Mouse (Mus musculus) neural tube, embryonic 12.5 days (tissue): ENCODE measurements around the gene Dag1. TPM values are rescaled to one million over a fixed set of nuclear protein-coding genes. Genes with fewer than 3 reads are reported as not detected.

Experiments used
- ATAC-seq: fragments of 200-750 bp; cut with Nextera tagmentation; 2 replicates; pipeline ENCODE4 v1.8.0; 2017; ENCODE audit warnings: low read depth, mild to moderate bottlenecking, moderate TSS enrichment, moderate library complexity; ENCODE audit not compliant: low FRiP score
- H3K27ac ChIP-seq: fragments of 300-500 bp; sonication (generic); 2 replicates; pipeline ENCODE4 v1.5.1; 2016
- H3K27me3 ChIP-seq: fragments of 300-500 bp; sonication (generic); replicated peaks from 2 replicates; pipeline ENCODE4 v1.6.1; 2016; ENCODE audit warnings: mild to moderate bottlenecking
- H3K36me3 ChIP-seq: fragments of 300-500 bp; sonication (generic); 2 replicates; pipeline ENCODE4 v1.6.1; 2016; ENCODE audit warnings: mild to moderate bottlenecking
- H3K4me1 ChIP-seq: fragments of 300-500 bp; sonication (generic); 2 replicates; pipeline ENCODE4 v1.6.1; 2016
- H3K4me2 ChIP-seq: fragments of 300-500 bp; sonication (generic); replicated peaks from 2 replicates; pipeline ENCODE4 v1.6.1; 2016; ENCODE audit warnings: mild to moderate bottlenecking
- H3K4me3 ChIP-seq: fragments of 300-500 bp; sonication (generic); 2 replicates; pipeline ENCODE4 v1.5.1; 2016
- H3K9ac ChIP-seq: fragments of 300-500 bp; sonication (generic); 2 replicates; pipeline ENCODE4 v1.6.1; 2016; ENCODE audit warnings: mild to moderate bottlenecking
- H3K9me3 ChIP-seq: fragments of 300-500 bp; sonication (generic); 2 replicates; pipeline ENCODE4 v1.6.1; 2016; ENCODE audit warnings: mild to moderate bottlenecking
- WGBS: fragments of 180-500 bp; shearing (Covaris S2); methylation state at CpG from one replicate; pipeline ENCODE4 v1.1.7; 2016; 5-methylcytosine and 5-hydroxymethylcytosine counted together
- polyA plus RNA-seq: library from polyadenylated mRNA; unstranded; fragments of >200 nt; fragmentation: Nextera tagmentation; extraction: Ambion mirVana; gene quantifications from 2 replicates; pipeline ENCODE4 v1.2.1, GENCODE M21; 2016

Dag1 gene
- 55.6 and 63.4 TPM in 2 replicates for polyA plus RNA-seq

GRCm38 (mm10) chr9:108263690-108264190 is at the start of gene Dag1:
Dag1 (minus strand) TSS chr9:108263958.
- peak; percentile 98 for ATAC-seq
- Histone ChIP-seq H3K27me3 (no peaks in the 10 kb centered on the region), H3K4me3 (peak within 1 kb of the TSS; percentile 94), H3K36me3 (no peaks in the 10 kb centered on the region), H3K9me3 (no peaks in the 10 kb centered on the region), H3K4me1 (peaks cover 19% of the 10 kb centered on the region), H3K9ac (peak within 1 kb of the TSS; percentile 94), H3K27ac (peak within 1 kb of the TSS; percentile 81), H3K4me2 (peak within 1 kb of the TSS; percentile 85)
- WGBS = under 1% methylated on average over 71 of the region's 71 CpGs

- Histone ChIP-seq H3K4me3 (no peak overlapping the region), H3K4me1 (peaks cover 24% of the 10 kb centered on the region), H3K4me2 (peak overlapping the region; percentile 69), H3K27ac (no peak overlapping the region), H3K9me3 (no peaks in the 10 kb centered on the region), H3K36me3 (peaks cover 11% of the 10 kb centered on the region), H3K27me3 (no peaks in the 10 kb centered on the region), H3K9ac (peak overlapping the region; percentile 4; the same call in 1 of the 2 replicates)
- no peak for ATAC-seq
- 80% methylated on average over 2 of the region's 2 CpGs for WGBS
Observed at GRCm38 (mm10) chr9:108308141-108308540, 44.4 kb upstream of the Dag1 start.

- H3K4me2 ChIP-seq = peak overlapping the region; percentile 69
- H3K9ac ChIP-seq = peak overlapping the region; percentile 94
- peak overlapping the region; percentile 97 for H3K4me3 ChIP-seq
- no peaks in the 10 kb centered on the region for H3K27me3 ChIP-seq
- WGBS = 27% methylated on average over 12 of the region's 12 CpGs
- no peak for ATAC-seq
- peak overlapping the region; percentile 98; the same call in 1 of the 2 replicates for H3K27ac ChIP-seq
- H3K4me1 ChIP-seq = peaks cover 24% of the 10 kb centered on the region
- H3K36me3 ChIP-seq = peaks cover 21% of the 10 kb centered on the region
- H3K9me3 ChIP-seq = no peaks in the 10 kb centered on the region
Observed at GRCm38 (mm10) chr9:108307021-108307807, 43.5 kb upstream of the Dag1 start.

GRCm38 (mm10) chr9:108306571-108306980 is 42.8 kb upstream of the Dag1 start:
- no peaks in the 10 kb centered on the region for H3K9me3 ChIP-seq
- H3K9ac ChIP-seq = peak overlapping the region; percentile 94
- peaks cover 21% of the 10 kb centered on the region for H3K36me3 ChIP-seq
- H3K4me3 ChIP-seq = peak overlapping the region; percentile 97
- WGBS = under 1% methylated on average over 46 of the region's 51 CpGs
- peak overlapping the region; percentile 69 for H3K4me2 ChIP-seq
- peak; percentile 77 for ATAC-seq
- no peaks in the 10 kb centered on the region for H3K27me3 ChIP-seq
- H3K4me1 ChIP-seq = peaks cover 24% of the 10 kb centered on the region
- H3K27ac ChIP-seq = peak overlapping the region; percentile 98

GRCm38 (mm10) chr9:108305629-108306520 is 42.1 kb upstream of the Dag1 start, which contains the start of the genes Rhoa and Tcta:
Rhoa (plus strand) TSS chr9:108306129.
Tcta (minus strand) TSS chr9:108306160.
- Histone ChIP-seq H3K27ac (peak within 1 kb of the TSS; percentile 98), H3K4me1 (peaks cover 24% of the 10 kb centered on the region), H3K4me3 (peak within 1 kb of the TSS; percentile 97), H3K9ac (peak within 1 kb of the TSS; percentile 94), H3K9me3 (no peaks in the 10 kb centered on the region), H3K36me3 (peaks cover 26% of the 10 kb centered on the region), H3K4me2 (peak within 1 kb of the TSS; percentile 69), H3K27me3 (no peaks in the 10 kb centered on the region)
- under 1% methylated on average over 81 of the region's 81 CpGs for WGBS
- ATAC-seq = peak; percentile 98

- peak overlapping the region; percentile 97 for H3K4me3 ChIP-seq
- H3K4me2 ChIP-seq = peak overlapping the region; percentile 69
- H3K27ac ChIP-seq = peak overlapping the region; percentile 60; the same call in 1 of the 2 replicates
- WGBS = 17% methylated on average over 1 of the region's 1 CpGs
- no peaks in the 10 kb centered on the region for H3K9me3 ChIP-seq
- H3K4me1 ChIP-seq = peaks cover 24% of the 10 kb centered on the region
- no peaks in the 10 kb centered on the region for H3K27me3 ChIP-seq
- peaks cover 33% of the 10 kb centered on the region for H3K36me3 ChIP-seq
- peak overlapping the region; percentile 69 for H3K9ac ChIP-seq
- peak; percentile 4; the same call in 1 of the 2 replicates for ATAC-seq
Observed at GRCm38 (mm10) chr9:108305170-108305569, 41.4 kb upstream of the Dag1 start.

GRCm38 (mm10) chr9:108304716-108305115 is 41.0 kb upstream of the Dag1 start:
- peaks cover 34% of the 10 kb centered on the region for H3K36me3 ChIP-seq
- no peaks in the 10 kb centered on the region for H3K27me3 ChIP-seq
- peak overlapping the region; percentile 97; the same call in 1 of the 2 replicates for H3K4me3 ChIP-seq
- 91% methylated on average over 4 of the region's 4 CpGs for WGBS
- no peak for ATAC-seq
- no peaks in the 10 kb centered on the region for H3K9me3 ChIP-seq
- peaks cover 24% of the 10 kb centered on the region for H3K4me1 ChIP-seq
- 0 out of 2 replicates have a peak overlapping the region, but pooled peaks have one; percentile 60 for H3K27ac ChIP-seq
- H3K9ac ChIP-seq = peak overlapping the region; percentile 69; the same call in 1 of the 2 replicates
- H3K4me2 ChIP-seq = peak overlapping the region; percentile 69

GRCm38 (mm10) chr9:108301853-108302252 is 38.1 kb upstream of the Dag1 start:
- Histone ChIP-seq H3K9ac (no peak overlapping the region), H3K9me3 (no peaks in the 10 kb centered on the region), H3K36me3 (peaks cover 41% of the 10 kb centered on the region), H3K4me2 (no peak overlapping the region), H3K4me3 (no peak overlapping the region), H3K27me3 (no peaks in the 10 kb centered on the region), H3K27ac (no peak overlapping the region), H3K4me1 (peaks cover 17% of the 10 kb centered on the region)
- WGBS = 83% methylated on average over 3 of the region's 3 CpGs
- no peak for ATAC-seq

GRCm38 (mm10) chr9:108296453-108297355 is 32.9 kb upstream of the Dag1 start, which contains the start of gene Amt:
Amt (plus strand) TSS chr9:108296853.
- WGBS = 18% methylated on average over 18 of the region's 18 CpGs
- no peaks in the 10 kb centered on the region for H3K9me3 ChIP-seq
- H3K36me3 ChIP-seq = peaks cover 44% of the 10 kb centered on the region
- peak; percentile 73 for ATAC-seq
- H3K4me2 ChIP-seq = peak within 1 kb of the TSS; percentile 56
- H3K27ac ChIP-seq = no peak within 1 kb of the TSS
- peaks cover 14% of the 10 kb centered on the region for H3K4me1 ChIP-seq
- H3K9ac ChIP-seq = peak within 1 kb of the TSS; percentile 26; the same call in 1 of the 2 replicates
- no peaks in the 10 kb centered on the region for H3K27me3 ChIP-seq
- H3K4me3 ChIP-seq = peak within 1 kb of the TSS; percentile 27

- 45% methylated on average over 6 of the region's 6 CpGs for WGBS
- Histone ChIP-seq H3K4me2 (peak overlapping the region; percentile 67), H3K9me3 (no peaks in the 10 kb centered on the region), H3K36me3 (peaks cover 24% of the 10 kb centered on the region), H3K9ac (peak overlapping the region; percentile 55), H3K4me1 (peaks cover 8% of the 10 kb centered on the region; the same call in 1 of the 2 replicates), H3K27ac (no peak overlapping the region; the same call in 1 of the 2 replicates), H3K27me3 (no peaks in the 10 kb centered on the region), H3K4me3 (peak overlapping the region; percentile 50)
- ATAC-seq = peak; percentile 3; the same call in 1 of the 2 replicates
Observed at GRCm38 (mm10) chr9:108290773-108291172, 27.0 kb upstream of the Dag1 start.
